Mouse (Mus musculus) ES-E14 (cell line): ENCODE measurements around the gene Topbp1. TPM values are rescaled to one million over a fixed set of nuclear protein-coding genes. Genes with fewer than 3 reads are reported as not detected.

Experiments
- DNase-seq: peaks from one replicate; pipeline ENCODE4 v3.0.0-alpha.2; 2013; ENCODE audit warnings: low read depth, low spot score
- H3K27ac ChIP-seq: 2 replicates; pipeline ENCODE4 v1.5.1; 2012; ENCODE audit warnings: low read depth, mild to moderate bottlenecking, low read length, moderate library complexity, mixed read lengths; ENCODE audit not compliant: poor library complexity, insufficient read depth, severe bottlenecking
- H3K36me3 ChIP-seq: 2 replicates; pipeline ENCODE4 v1.6.1; 2012; ENCODE audit warnings: mild to moderate bottlenecking, low read length, moderate library complexity, mixed read lengths; ENCODE audit not compliant: control insufficient read depth, poor library complexity, insufficient read depth, severe bottlenecking
- H3K4me1 ChIP-seq, 2 experiments: fragments of 150-350 bp in 1 of 2; sonication (generic) in 1 of 2; 2 replicates each; pipeline ENCODE4 v1.6.1; 2012; ENCODE audit warnings: low read length in 2 of 2, mild to moderate bottlenecking in 1 of 2, mixed read lengths in 1 of 2; ENCODE audit not compliant: control insufficient read depth in 2 of 2, insufficient read depth in 2 of 2, poor library complexity in 1 of 2
- H3K4me3 ChIP-seq, 2 experiments: fragments of 150-350 bp in 1 of 2; sonication (generic) in 1 of 2; 2 replicates each; pipeline ENCODE4 v1.5.1; 2012; ENCODE audit warnings: low read length in 2 of 2, low read depth in 1 of 2, mild to moderate bottlenecking in 1 of 2, mixed read lengths in 1 of 2; ENCODE audit not compliant: insufficient read depth in 1 of 2, poor library complexity in 1 of 2, severe bottlenecking in 1 of 2
- H3K9ac ChIP-seq: 2 replicates; pipeline ENCODE4 v1.6.1; 2012; ENCODE audit warnings: low read depth, mild to moderate bottlenecking, low read length, mixed read lengths; ENCODE audit not compliant: poor library complexity, insufficient read depth, severe bottlenecking
- H3K9me3 ChIP-seq: fragments of 150-350 bp; sonication (generic); 2 replicates; pipeline ENCODE4 v1.6.1; 2012; ENCODE audit warnings: low read depth, mild to moderate bottlenecking, low read length; ENCODE audit not compliant: control insufficient read depth, insufficient read depth
- CHD2 ChIP-seq: IDR thresholded peaks from 2 replicates; pipeline ENCODE4 v1.6.1; 2014; ENCODE audit warnings: mild to moderate bottlenecking, low read depth, low read length, inconsistent platforms
- HCFC1 ChIP-seq: IDR thresholded peaks from 2 replicates; pipeline ENCODE4 v1.6.1; 2012; ENCODE audit warnings: low read length, inconsistent platforms, borderline replicate concordance; ENCODE audit not compliant: insufficient read depth
- MAFK ChIP-seq: IDR thresholded peaks from 2 replicates; pipeline ENCODE4 v1.6.1; 2014; ENCODE audit warnings: mild to moderate bottlenecking, low read depth, low read length, inconsistent platforms; ENCODE audit not compliant: insufficient read depth
- ZC3H11A ChIP-seq: IDR thresholded peaks from 2 replicates; pipeline ENCODE4 v1.6.1; 2012; ENCODE audit warnings: low read depth, mild to moderate bottlenecking, inconsistent platforms, low read length, borderline replicate concordance
- ZNF384 ChIP-seq: IDR thresholded peaks from 2 replicates; pipeline ENCODE4 v1.6.1; 2012; ENCODE audit warnings: low read depth, low read length, inconsistent platforms
- in situ Hi-C, 2 experiments: fragments of 600-800 bp; cut with MboI; formaldehyde crosslinking; loops; one replicate each; pipeline ENCODE4 v1.15.1; 2025; ENCODE audit warnings: low sequenced_read_pairs in 2 of 2, inconsistent platforms in 1 of 2; ENCODE audit not compliant: unreplicated experiment in 2 of 2
- total RNA-seq: library from RNA; depleted of rRNA; stranded (reverse); fragments of 300-350 nt; gene quantifications from 2 replicates; pipeline ENCODE4 v1.2.3, GENCODE M21; 2012

Gene Topbp1
- total RNA-seq, 1 experiment: 104 TPM

GRCm38 (mm10) chr9:103326449-103326848, 21.4 kb downstream of the Topbp1 start:
- in situ Hi-C loops: loop anchor here in 1 of 2 experiments (25.0 kb wide), 1 partner anchor 861 kb away; no protein-coding TSS in a partner anchor
- no peak overlapping the region for H3K4me3 ChIP-seq
- H3K9me3 ChIP-seq: no peaks in the 10 kb centered on the region
- no peak for TF ChIP-seq ZC3H11A
- no peak for TF ChIP-seq MAFK
- TF ChIP-seq CHD2: no peak
- TF ChIP-seq ZNF384: no peak
- TF ChIP-seq HCFC1: no peak
- no peak overlapping the region for H3K27ac ChIP-seq
- H3K36me3 ChIP-seq: peaks cover 50% of the 10 kb centered on the region
- no peaks in the 10 kb centered on the region for H3K4me1 ChIP-seq
- DNase-seq: no peak
- H3K9ac ChIP-seq: no peak overlapping the region

- H3K4me3 ChIP-seq: no peak overlapping the region
- in situ Hi-C loops: loop anchor here in 1 of 2 experiments (25.0 kb wide), 1 partner anchor 855 kb away; no protein-coding TSS in a partner anchor
- DNase-seq: no peak
- H3K4me1 ChIP-seq: no peaks in the 10 kb centered on the region
- no peak overlapping the region for H3K27ac ChIP-seq
- peaks cover 46% of the 10 kb centered on the region for H3K36me3 ChIP-seq
- TF ChIP-seq CHD2: no peak
- no peak for TF ChIP-seq MAFK
- no peak for TF ChIP-seq HCFC1
- no peak for TF ChIP-seq ZNF384
- no peaks in the 10 kb centered on the region for H3K9me3 ChIP-seq
- no peak overlapping the region for H3K9ac ChIP-seq
Measured at GRCm38 (mm10) chr9:103332663-103333062, 27.6 kb downstream of the Topbp1 start.

DNA sequence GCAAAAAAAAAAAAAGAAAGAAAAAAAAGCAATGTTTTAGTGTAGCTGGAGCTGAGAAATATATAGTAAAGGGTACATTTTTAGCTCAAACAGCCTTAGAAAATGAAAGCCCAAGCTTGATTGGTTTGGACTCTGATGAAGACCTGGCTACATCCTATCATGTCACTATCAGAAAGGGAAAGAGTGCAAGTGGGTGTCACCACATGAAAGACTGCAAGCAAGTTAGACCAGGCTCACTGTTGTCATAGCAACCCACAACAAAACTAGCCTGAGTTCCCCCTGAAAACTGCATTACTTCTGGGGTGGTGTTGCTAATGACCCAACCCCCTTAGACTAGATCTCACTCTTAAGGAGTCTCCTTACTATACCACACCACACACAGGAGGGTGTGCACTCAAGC, 31.9 kb downstream of the Topbp1 start:
- Histone ChIP-seq H3K4me3 (no peak overlapping the region), H3K9ac (no peak overlapping the region), H3K4me1 (no peaks in the 10 kb centered on the region), H3K9me3 (no peaks in the 10 kb centered on the region), H3K36me3 (peaks cover 52% of the 10 kb centered on the region), H3K27ac (no peak overlapping the region)
- DNase-seq: no peak
- in situ Hi-C loops: loop anchor here in 1 of 2 experiments (25.0 kb wide), 1 partner anchor 850 kb away; no protein-coding TSS in a partner anchor
- TF ChIP-seq HCFC1: no peak
- TF ChIP-seq ZNF384: no peak
- no peak for TF ChIP-seq ZC3H11A

DNA sequence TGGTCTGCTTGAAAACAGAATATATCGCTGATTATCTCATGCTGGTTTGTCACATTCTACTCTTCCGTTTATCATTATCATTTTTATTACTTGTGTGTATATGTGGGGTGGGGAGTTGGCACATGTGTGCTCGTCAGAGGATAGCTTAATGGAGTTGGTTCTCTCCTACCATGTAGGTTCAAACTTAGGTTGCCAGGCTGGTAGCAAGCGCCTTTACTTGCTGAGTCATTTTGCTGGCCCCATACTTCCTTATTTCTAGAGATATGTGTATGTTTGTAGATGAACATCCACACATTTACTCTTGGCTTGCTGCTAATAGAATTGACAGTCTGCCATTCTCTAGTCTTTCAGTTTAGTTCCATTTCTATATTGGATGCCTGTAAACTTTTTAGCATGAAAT, 42.0 kb downstream of the Topbp1 start:
- no peak overlapping the region for H3K4me3 ChIP-seq
- DNase-seq: no peak
- in situ Hi-C loops: loop anchor here in 1 of 2 experiments (25.0 kb wide), 1 partner anchor 840 kb away; no protein-coding TSS in a partner anchor

GRCm38 (mm10) chr9:103347996-103348490, 43.0 kb downstream of the Topbp1 start:
- Histone ChIP-seq H3K27ac (no peak overlapping the region), H3K4me3 (no peak overlapping the region), H3K9me3 (no peaks in the 10 kb centered on the region), H3K36me3 (peaks cover 25% of the 10 kb centered on the region), H3K9ac (no peak overlapping the region), H3K4me1 (no peaks in the 10 kb centered on the region)
- no peak for TF ChIP-seq CHD2
- no peak for TF ChIP-seq ZC3H11A
- TF ChIP-seq ZNF384: no peak
- TF ChIP-seq MAFK: no peak
- in situ Hi-C loops: loop anchor here in 1 of 2 experiments (25.0 kb wide), 1 partner anchor 839 kb away; no protein-coding TSS in a partner anchor
- DNase-seq: no peak

More for the DNA sequence above, 42.0 kb downstream of the Topbp1 start:
- TF ChIP-seq CHD2 (no peak), MAFK (no peak), ZC3H11A (no peak), ZNF384 (no peak), HCFC1 (no peak)
- no peak overlapping the region for H3K9ac ChIP-seq
- no peak overlapping the region for H3K27ac ChIP-seq
- peaks cover 25% of the 10 kb centered on the region for H3K36me3 ChIP-seq
- no peaks in the 10 kb centered on the region for H3K9me3 ChIP-seq
- H3K4me1 ChIP-seq: no peaks in the 10 kb centered on the region
